Mouse (Mus musculus) heart, embryonic 11.5 days (tissue): ENCODE data around the gene Auts2. TPM values are rescaled to one million over a fixed set of nuclear protein-coding genes. Genes with fewer than 3 reads are reported as not detected.

Experiments used
- ATAC-seq: fragments of 200-750 bp; cut with Nextera tagmentation; replicated peaks from 2 replicates; pipeline ENCODE4 v1.8.0; 2017; ENCODE audit warnings: moderate library complexity; ENCODE audit not compliant: insufficient number of reproducible peaks, low FRiP score, low TSS enrichment
- H3K27ac ChIP-seq: fragments of 300-500 bp; sonication (generic); 2 replicates; pipeline ENCODE4 v1.5.1; 2014; ENCODE audit warnings: mild to moderate bottlenecking, low read depth, low read length
- H3K27me3 ChIP-seq: fragments of 300-500 bp; sonication (generic); 2 replicates; pipeline ENCODE4 v1.6.1; 2014; ENCODE audit warnings: mild to moderate bottlenecking, low read length, mixed read lengths; ENCODE audit not compliant: control insufficient read depth, insufficient read depth
- H3K36me3 ChIP-seq: fragments of 300-500 bp; sonication (generic); 2 replicates; pipeline ENCODE4 v1.6.1; 2014; ENCODE audit warnings: mild to moderate bottlenecking, low read length, moderate library complexity, mixed read lengths; ENCODE audit not compliant: control insufficient read depth, insufficient read depth
- H3K4me1 ChIP-seq: fragments of 300-500 bp; sonication (generic); 2 replicates; pipeline ENCODE4 v1.6.1; 2014; ENCODE audit warnings: low read length; ENCODE audit not compliant: control insufficient read depth, insufficient read depth
- H3K4me2 ChIP-seq: fragments of 300-500 bp; sonication (generic); 2 replicates; pipeline ENCODE4 v1.6.1; 2014; ENCODE audit warnings: mild to moderate bottlenecking, moderate library complexity
- H3K4me3 ChIP-seq: fragments of 300-500 bp; sonication (generic); 2 replicates; pipeline ENCODE4 v1.5.1; 2014; ENCODE audit warnings: low read depth, low read length
- H3K9ac ChIP-seq: fragments of 300-500 bp; sonication (generic); 2 replicates; pipeline ENCODE4 v1.6.1; 2014; ENCODE audit warnings: mild to moderate bottlenecking, low read depth, low read length, moderate library complexity
- H3K9me3 ChIP-seq: fragments of 300-500 bp; sonication (generic); replicated peaks from 2 replicates; pipeline ENCODE4 v1.6.1; 2016; ENCODE audit warnings: low read length; ENCODE audit not compliant: control insufficient read depth
- WGBS: fragments of 180-500 bp; shearing (Covaris S2); extraction: QIAGEN DNeasy Blood & Tissue Kit; methylation state at CpG from one replicate; pipeline ENCODE4 v1.1.7; 2014; ENCODE audit not compliant: insufficient replicate concordance; 5-methylcytosine and 5-hydroxymethylcytosine counted together
- polyA plus RNA-seq: library from polyadenylated mRNA; unstranded; fragments of >200 nt; fragmentation: Nextera tagmentation; extraction: Ambion mirVana; gene quantifications from 2 replicates; pipeline ENCODE4 v1.2.1, GENCODE M21; 2014

Auts2 gene
- polyA plus RNA-seq, 1 experiment from 2014 or later, result 19.8 TPM

- ATAC-seq, result no peak
- Histone ChIP-seq H3K4me1 (no peaks in the 10 kb centered on the region), H3K4me3 (no peak overlapping the region), H3K4me2 (no peak overlapping the region), H3K9me3 (no peaks in the 10 kb centered on the region), H3K36me3 (no peaks in the 10 kb centered on the region), H3K27ac (no peak overlapping the region), H3K9ac (no peak overlapping the region), H3K27me3 (no peaks in the 10 kb centered on the region)
- WGBS, result 86% methylated on average over 8 of the region's 8 CpGs
These were observed 629.6 kb downstream of the Auts2 start for GRCm38 (mm10) chr5:131913562-131913961.

DNA sequence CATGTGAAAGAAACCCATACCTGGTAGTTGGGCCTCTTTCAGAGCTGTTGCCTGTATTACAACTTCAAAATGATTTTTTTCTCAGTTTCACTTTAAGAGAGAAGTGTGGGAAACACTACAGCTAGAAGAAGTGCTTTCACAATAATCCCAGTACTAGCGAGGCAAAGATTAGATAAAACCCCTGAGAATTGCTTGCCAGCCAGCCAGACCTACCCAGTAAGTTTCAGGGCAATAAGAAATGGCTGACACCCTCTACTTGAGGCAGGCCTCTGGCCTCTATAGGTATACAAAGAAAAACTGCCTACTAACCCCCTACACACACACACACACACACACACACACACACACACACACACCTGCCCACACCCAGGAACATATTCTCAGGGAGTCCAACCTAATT lies 630.2 kb downstream of the Auts2 start:
- Histone ChIP-seq H3K9ac (no peak overlapping the region), H3K27ac (no peak overlapping the region), H3K4me3 (no peak overlapping the region), H3K27me3 (no peaks in the 10 kb centered on the region), H3K4me2 (no peak overlapping the region), H3K9me3 (no peaks in the 10 kb centered on the region), H3K36me3 (no peaks in the 10 kb centered on the region), H3K4me1 (no peaks in the 10 kb centered on the region)
- WGBS, result 28% methylated on average over 1 of the region's 1 CpGs
- no peak for ATAC-seq

- WGBS, result 77% methylated on average over 3 of the region's 3 CpGs
- no peak for ATAC-seq
These were observed 636.8 kb downstream of the Auts2 start for GRCm38 (mm10) chr5:131906313-131906712.

GRCm38 (mm10) chr5:131904478-131904877 lies 638.7 kb downstream of the Auts2 start:
- H3K4me2 ChIP-seq, result no peak overlapping the region
- no peaks in the 10 kb centered on the region for H3K36me3 ChIP-seq
- ATAC-seq, result no peak
- no peak overlapping the region for H3K4me3 ChIP-seq
- H3K4me1 ChIP-seq, result no peaks in the 10 kb centered on the region
- 75% methylated on average over 10 of the region's 10 CpGs for WGBS
- H3K27me3 ChIP-seq, result no peaks in the 10 kb centered on the region
- no peak overlapping the region for H3K9ac ChIP-seq
- no peak overlapping the region for H3K27ac ChIP-seq
- H3K9me3 ChIP-seq, result no peaks in the 10 kb centered on the region

More at GRCm38 (mm10) chr5:131906313-131906712, 636.8 kb downstream of the Auts2 start:
- Histone ChIP-seq H3K9me3 (no peaks in the 10 kb centered on the region), H3K27ac (no peak overlapping the region), H3K4me3 (no peak overlapping the region), H3K4me2 (no peak overlapping the region), H3K4me1 (no peaks in the 10 kb centered on the region), H3K27me3 (no peaks in the 10 kb centered on the region), H3K9ac (no peak overlapping the region), H3K36me3 (no peaks in the 10 kb centered on the region)

DNA sequence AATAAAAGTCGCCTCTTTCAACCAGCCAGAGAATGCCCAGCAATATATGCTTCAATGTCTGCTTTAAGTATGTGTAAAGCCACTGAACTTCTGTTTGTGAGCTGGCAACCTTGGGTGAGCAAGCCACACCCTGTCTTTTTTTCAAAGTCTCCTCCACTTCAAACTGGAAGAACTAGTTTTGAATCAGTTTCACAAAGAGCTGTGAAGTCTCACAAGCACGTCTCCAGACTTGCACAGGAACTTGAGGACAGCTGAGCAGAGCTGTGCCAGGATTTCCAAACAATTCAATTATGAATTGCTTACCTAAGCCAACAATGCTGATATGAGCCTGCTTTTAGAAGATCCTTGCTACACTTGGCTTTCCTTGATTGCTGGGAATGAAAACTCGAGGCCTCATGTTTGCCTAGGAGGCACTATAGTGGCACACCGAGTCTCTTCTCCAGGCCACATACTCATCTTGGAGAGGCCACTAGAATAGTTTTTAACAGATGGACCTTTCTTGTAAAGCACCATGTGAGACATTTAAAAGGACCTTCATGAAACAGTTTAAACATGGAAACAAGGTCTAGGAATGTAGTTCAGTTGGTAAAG lies 645.0 kb downstream of the Auts2 start:
- Histone ChIP-seq H3K9ac (no peak overlapping the region), H3K27me3 (no peaks in the 10 kb centered on the region), H3K4me1 (no peaks in the 10 kb centered on the region), H3K9me3 (no peaks in the 10 kb centered on the region), H3K4me3 (no peak overlapping the region), H3K27ac (no peak overlapping the region), H3K4me2 (no peak overlapping the region), H3K36me3 (no peaks in the 10 kb centered on the region)
- no peak for ATAC-seq
- 62% methylated on average over 4 of the region's 4 CpGs for WGBS

- Histone ChIP-seq H3K9ac (no peak overlapping the region), H3K27me3 (no peaks in the 10 kb centered on the region), H3K36me3 (no peaks in the 10 kb centered on the region), H3K4me1 (no peaks in the 10 kb centered on the region), H3K4me3 (no peak overlapping the region), H3K27ac (no peak overlapping the region), H3K4me2 (no peak overlapping the region), H3K9me3 (no peaks in the 10 kb centered on the region)
- no peak for ATAC-seq
- WGBS, result 85% methylated on average over 3 of the region's 3 CpGs
These were observed 656.5 kb downstream of the Auts2 start for GRCm38 (mm10) chr5:131886636-131887035.

DNA sequence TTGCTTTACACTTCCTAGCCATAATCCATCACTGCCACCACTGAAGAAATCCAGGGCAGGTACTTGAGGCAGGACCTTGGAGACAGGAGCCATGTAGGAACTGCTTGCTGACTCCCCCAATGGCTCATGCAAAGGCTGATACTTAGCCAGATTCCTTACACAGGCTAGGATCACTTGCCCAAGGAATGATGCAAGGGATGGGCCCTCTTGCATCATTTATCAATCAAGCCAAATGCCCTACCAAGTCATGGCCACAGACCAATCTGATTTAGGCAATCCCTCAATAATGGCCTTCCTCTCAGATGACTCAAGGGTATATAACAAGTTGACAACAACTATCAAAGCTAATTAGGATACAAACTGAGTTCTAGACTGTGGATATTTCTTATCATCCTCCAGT lies 666.6 kb downstream of the Auts2 start:
- Histone ChIP-seq H3K4me1 (no peaks in the 10 kb centered on the region), H3K27me3 (no peaks in the 10 kb centered on the region), H3K36me3 (no peaks in the 10 kb centered on the region), H3K4me3 (no peak overlapping the region), H3K4me2 (no peak overlapping the region), H3K9me3 (no peaks in the 10 kb centered on the region), H3K9ac (no peak overlapping the region), H3K27ac (no peak overlapping the region)
- ATAC-seq, result no peak

DNA sequence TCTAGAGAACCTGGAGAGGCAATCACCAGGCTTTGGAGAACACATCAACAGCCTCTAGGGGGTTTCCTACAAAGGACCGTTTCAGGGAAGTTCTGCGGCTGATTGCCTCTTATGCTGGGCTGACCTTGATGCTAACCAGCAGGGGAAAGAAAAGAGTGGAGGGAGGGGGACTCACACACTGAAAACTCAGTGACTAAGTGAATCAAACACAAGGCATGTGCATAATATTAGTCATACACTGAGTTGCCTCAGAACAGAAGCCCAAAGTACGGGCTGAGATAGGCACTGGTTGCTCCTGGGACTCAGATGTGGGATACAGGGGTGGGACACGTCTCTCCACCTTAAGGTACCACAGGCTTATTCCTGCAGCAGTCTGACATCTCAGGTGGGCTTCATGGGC lies 667.2 kb downstream of the Auts2 start:
- Histone ChIP-seq H3K9me3 (no peaks in the 10 kb centered on the region), H3K4me3 (no peak overlapping the region), H3K4me1 (no peaks in the 10 kb centered on the region), H3K27me3 (no peaks in the 10 kb centered on the region), H3K4me2 (no peak overlapping the region), H3K36me3 (no peaks in the 10 kb centered on the region), H3K9ac (no peak overlapping the region), H3K27ac (no peak overlapping the region)
- WGBS, result 77% methylated on average over 4 of the region's 4 CpGs
- no peak for ATAC-seq

DNA sequence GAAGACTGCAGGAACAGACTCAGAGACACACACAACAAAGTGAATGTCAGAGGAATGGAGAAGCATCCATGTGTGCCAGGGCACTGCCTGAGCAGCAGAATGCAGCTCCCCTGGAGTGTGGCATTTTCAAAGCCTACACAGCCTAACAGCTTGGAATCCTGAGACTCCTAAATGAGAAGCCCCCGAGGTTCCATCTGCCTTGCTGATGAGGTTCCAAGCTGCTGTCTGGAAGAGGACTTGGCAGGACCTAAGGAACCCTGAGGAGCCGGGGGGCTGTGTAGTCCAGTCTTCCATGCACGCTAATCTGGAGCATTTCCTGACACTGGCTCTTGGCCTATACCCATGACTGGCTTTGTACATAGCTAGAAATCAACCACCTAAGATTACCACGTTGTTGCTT lies 670.0 kb downstream of the Auts2 start:
- H3K4me1 ChIP-seq, result no peaks in the 10 kb centered on the region
- H3K27ac ChIP-seq, result no peak overlapping the region
- no peak overlapping the region for H3K4me2 ChIP-seq
- H3K27me3 ChIP-seq, result no peaks in the 10 kb centered on the region
- H3K9me3 ChIP-seq, result no peaks in the 10 kb centered on the region
- H3K4me3 ChIP-seq, result no peak overlapping the region
- no peak overlapping the region for H3K9ac ChIP-seq
- 77% methylated on average over 4 of the region's 4 CpGs for WGBS
- ATAC-seq, result no peak
- no peaks in the 10 kb centered on the region for H3K36me3 ChIP-seq
